Mouse (Mus musculus): ENCODE data around the gene Pacsin3.

DNA sequence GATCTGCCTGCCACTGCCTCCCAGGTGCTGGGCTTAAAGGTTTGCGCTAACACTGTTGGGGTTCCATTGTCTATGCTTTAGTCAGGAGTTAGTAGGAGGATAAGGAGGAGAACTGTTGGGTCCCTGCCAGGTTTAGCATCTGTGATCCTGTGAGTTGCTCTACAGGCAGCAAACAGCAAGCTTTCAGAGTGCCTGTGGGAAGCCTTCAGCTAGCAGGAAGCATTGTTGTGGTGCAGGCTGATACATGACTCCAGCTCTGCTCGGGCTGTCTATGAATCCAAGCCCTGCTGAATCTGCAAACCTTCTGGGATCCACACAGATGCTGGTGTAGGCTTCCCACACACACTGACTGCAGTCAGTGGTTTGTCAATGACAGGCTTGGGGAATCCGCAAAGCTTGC is 12.3 kb upstream of the Pacsin3 start:
- TF ChIP-seq CTCF (IDR thresholded peaks at IDR 0.05; ENCODE audit: borderline replicate concordance, extremely low read depth, insufficient read depth, insufficient read length) (no peak), POLR2A (IDR thresholded peaks at IDR 0.05; ENCODE audit: borderline replicate concordance, extremely low read depth, insufficient read depth, insufficient read length, poor library complexity, severe bottlenecking) (no peak)
